Mouse (Mus musculus): ENCODE measurements around the gene Scfd2.

GRCm38 (mm10) chr5:74194841-74195613 is 336.5 kb downstream of the Scfd2 start, which contains the start of gene Rasl11b:
- TF ChIP-seq GATA1 (IDR thresholded peaks at IDR 0.05; ENCODE audit: low read length) (no peak), TAL1 (IDR thresholded peaks at IDR 0.05; ENCODE audit: low read length) (no peak)

Measured in erythroblast, embryonic 14.5 days (primary cell).